Mouse (Mus musculus) ES-E14 (cell line): ENCODE results near the gene Mbd6.

Experiments used
- CHD2 ChIP-seq: IDR thresholded peaks from 2 replicates; pipeline ENCODE4 v1.6.1; 2014; ENCODE audit warnings: mild to moderate bottlenecking, low read depth, low read length, inconsistent platforms
- HCFC1 ChIP-seq: IDR thresholded peaks from 2 replicates; pipeline ENCODE4 v1.6.1; 2012; ENCODE audit warnings: low read length, inconsistent platforms, borderline replicate concordance; ENCODE audit not compliant: insufficient read depth
- ZC3H11A ChIP-seq: IDR thresholded peaks from 2 replicates; pipeline ENCODE4 v1.6.1; 2012; ENCODE audit warnings: low read depth, mild to moderate bottlenecking, inconsistent platforms, low read length, borderline replicate concordance
- ZNF384 ChIP-seq: IDR thresholded peaks from 2 replicates; pipeline ENCODE4 v1.6.1; 2012; ENCODE audit warnings: low read depth, low read length, inconsistent platforms

GRCm38 (mm10) chr10:127295986-127296794 is 7.4 kb upstream of the Mbd6 start:
- TF ChIP-seq ZC3H11A (no peak), ZNF384 (no peak), HCFC1 (no peak), CHD2 (no peak)
